Mouse (Mus musculus) brain, adult 2 months (tissue): ENCODE data around the gene Gna11.
A peak's percentile ranks its signal among the peaks of the same experiment; 100 is the strongest.

Experiments
- DNase-seq: peaks from one replicate; pipeline ENCODE4 v3.0.0; 2011; ENCODE audit warnings: low read depth, low spot score

Gene Gna11

DNA sequence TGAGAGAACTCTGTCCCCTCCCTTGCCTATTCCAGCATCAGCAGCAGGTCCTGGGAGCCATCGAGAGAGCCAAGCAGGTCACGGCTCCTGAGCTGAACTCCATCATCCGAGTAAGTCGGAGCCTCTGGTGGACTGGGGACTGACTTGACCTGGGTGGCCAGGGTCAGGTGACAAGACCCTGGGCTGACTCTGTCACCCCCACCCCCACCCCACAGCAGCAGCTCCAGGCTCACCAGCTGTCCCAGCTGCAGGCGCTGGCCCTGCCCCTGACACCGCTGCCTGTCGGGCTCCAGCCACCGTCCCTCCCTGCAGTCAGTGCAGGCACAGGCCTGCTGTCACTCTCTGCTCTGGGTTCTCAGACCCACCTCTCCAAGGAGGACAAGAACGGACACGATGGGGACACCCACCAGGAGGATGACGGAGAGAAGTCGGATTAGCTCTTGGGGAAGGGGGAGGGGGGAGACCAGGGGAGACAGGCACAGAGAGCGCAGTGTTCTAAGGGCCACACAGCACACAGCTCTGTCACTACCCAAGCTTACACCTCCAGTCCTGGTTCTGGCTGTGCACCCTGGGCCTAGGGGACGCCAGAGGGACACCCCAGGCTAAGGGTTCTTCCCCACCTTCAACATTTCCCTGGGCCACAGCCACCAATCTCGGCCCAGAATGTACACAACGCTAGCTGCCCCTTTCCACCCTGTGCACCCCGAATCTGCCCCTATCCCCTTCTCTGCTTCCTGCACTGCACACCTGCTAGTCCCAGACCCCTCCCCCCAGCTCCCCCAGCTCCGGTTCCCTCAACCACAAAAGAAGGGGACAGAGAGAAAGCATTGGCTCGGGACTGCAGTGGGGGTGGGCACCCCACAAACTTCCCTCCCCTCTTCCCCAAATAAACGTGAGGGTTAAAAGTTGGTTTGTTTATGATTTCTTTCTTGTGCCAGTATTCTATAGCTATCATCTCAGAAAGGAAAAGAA lies 20.6 kb upstream of the Gna11 start:
- DNase-seq, result no peak

GRCm38 (mm10) chr10:81564734-81565133 lies 19.7 kb upstream of the Gna11 start:
- DNase-seq, result peak; percentile 87

- no peak for DNase-seq
Observed at GRCm38 (mm10) chr10:81564216-81564615, 19.2 kb upstream of the Gna11 start.

- no peak for DNase-seq
Observed at GRCm38 (mm10) chr10:81563481-81563880, 18.5 kb upstream of the Gna11 start.

DNA sequence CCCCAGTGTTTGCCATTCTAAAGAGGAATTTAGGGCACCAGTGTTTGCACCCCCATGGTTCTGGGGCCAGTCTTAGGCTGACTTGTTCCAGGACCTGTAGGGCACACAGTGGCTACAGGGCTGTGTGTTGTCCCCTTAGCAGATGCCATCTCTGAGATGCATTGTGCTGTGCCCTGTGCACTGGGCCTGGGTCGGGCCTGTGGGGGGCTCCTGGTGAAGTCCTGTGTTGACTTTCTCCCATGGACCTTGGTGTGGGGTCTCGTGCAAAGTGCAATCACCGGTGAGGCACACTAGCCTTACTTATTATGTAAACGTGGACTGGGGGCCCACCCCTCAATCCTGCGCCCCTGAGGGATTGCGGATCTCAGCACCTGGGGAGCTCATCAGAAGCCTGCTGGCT lies 17.4 kb upstream of the Gna11 start:
- no peak for DNase-seq

- DNase-seq, result no peak
Observed at GRCm38 (mm10) chr10:81560719-81561459, 15.9 kb upstream of the Gna11 start.

- peak; percentile 86 for DNase-seq
Observed at GRCm38 (mm10) chr10:81559627-81560539, 14.9 kb upstream of the Gna11 start.

DNA sequence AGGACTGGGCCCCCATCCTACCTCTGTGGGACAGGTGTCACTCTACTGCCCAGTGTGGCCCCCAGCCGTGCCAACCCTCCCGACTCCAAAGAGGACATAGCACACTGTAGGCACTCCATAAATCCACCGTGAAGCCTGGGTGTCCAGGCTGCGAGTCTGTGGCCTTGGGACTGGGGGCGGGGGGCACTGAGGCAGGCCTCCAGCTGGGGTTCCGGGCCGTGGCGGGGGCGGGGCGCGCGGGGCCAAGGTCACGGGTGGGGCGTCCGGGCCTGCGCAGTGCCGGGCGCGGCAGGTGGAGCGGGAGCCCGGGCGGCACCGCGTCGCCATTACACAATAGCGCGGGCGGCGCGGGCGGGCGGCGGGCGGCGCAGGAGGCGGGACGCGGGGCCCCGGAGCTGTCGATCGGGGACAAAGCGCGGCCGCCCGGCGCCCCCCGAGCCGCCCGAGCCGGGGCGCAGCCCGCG lies 14.2 kb upstream of the Gna11 start, which contains the start of gene Aes:
Gene Aes, plus strand, starts transcription at position 326 of the 464 bp plus-strand sequence.
- DNase-seq, result peak; percentile 81

DNA sequence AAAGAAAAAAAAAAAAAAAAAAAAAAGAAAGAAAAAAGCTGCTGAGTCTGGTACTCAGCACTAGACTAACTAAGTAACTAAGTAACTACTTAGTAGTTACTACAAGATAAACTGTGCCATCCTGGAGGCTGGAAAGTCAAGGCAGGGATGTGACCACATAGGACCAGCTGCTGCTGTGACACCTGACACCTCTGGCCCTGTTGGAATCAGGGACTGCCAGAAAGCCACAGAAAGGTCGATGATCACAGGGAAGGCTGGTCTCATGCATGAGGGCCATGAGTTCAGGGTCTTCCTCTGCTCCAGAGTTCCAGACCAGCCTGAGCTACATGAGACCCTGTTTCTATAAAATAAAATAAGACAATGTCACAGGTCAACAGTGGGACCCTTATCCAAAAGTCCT lies 12.5 kb upstream of the Gna11 start:
- no peak for DNase-seq

GRCm38 (mm10) chr10:81556282-81556681 lies 11.3 kb upstream of the Gna11 start:
- DNase-seq, result no peak

DNA sequence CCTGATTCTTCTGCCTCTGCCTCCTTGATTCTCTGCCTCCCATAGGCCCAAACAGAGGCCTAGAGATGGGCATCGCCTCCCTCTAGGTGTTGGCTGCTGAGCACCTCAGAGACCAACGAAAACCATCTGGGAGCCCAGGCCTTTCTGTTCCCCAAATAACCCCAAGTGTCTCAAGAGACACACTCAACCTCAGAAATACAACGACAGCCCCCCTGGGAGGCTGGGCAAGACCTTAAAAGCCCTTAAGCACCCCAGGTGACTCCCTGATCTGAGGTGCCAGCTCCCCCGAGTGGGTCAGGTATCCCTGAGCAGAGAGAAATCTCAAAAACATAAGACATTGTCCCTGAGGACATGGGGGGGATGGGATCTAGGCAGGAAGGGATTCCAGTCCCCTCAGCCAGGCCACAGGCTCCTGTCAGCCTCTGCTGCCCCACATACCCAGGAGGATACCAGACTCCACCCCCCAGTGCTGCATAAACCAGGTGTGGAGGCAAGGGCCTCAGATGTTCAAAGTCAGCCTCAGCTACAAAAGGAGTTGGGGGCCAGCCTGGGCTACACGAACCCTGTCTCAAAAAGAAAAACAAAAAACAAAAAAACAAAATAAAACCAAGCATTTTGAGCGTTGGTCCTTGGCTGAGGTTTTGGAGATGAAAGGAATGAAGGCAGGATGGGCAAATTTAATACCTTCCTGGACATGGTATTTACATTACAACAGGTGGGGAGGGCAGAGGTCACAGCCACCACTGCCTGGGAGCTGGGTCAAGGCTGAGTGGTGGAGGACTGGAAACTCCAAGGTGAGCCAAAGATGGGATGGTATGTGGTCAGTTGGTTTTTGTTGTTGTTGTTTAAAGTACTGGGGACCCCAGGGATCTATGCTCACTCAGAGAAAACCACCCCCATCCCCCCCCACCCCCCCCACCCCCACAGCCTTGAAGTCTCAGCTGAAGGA lies 9.1 kb upstream of the Gna11 start:
- DNase-seq, result no peak

DNA sequence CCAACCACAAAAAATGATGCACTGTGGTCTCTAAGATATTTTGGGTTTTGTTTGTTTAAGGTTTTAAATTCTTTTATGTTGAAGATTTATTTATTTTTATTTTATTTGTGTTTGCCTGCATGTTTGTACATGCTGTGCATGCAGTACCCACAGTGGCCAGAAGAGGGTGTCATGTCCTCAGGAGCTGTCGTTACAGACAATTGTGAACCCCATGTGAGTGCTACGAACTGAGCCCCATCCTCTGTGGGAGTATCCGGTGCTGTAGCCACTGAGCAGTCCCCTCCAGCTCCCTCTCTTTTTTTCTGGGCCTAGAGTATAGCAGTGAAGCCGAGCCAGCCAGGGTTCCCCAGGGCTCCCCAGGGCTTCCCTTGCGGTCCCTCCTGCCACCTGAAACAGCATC lies 8.2 kb upstream of the Gna11 start:
- DNase-seq, result no peak

DNA sequence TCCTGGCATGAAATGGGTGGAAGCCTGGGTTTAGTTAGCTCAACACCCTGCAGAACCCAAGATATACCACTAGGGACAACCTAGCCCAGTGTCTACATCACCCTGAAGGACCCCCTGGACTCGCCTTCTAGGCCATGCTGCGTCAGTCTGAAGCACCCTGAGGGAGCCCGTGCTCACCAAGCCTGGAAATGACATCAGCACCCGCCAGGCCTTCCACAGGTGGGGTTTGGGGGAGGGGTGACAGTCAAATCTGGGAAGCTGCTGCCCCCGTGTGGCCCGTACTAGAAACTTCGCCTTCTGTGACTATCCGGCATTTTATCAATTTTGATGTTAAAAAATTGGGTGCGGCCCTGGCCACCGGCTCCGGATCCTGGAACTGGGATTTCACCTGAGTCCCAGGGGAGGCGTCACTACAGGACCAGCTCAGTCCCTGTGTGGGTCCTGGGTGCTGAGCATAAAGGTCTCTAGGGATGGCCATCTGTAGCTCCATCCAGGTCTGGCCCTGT lies 6.7 kb upstream of the Gna11 start:
- DNase-seq, result peak; percentile 95

DNA sequence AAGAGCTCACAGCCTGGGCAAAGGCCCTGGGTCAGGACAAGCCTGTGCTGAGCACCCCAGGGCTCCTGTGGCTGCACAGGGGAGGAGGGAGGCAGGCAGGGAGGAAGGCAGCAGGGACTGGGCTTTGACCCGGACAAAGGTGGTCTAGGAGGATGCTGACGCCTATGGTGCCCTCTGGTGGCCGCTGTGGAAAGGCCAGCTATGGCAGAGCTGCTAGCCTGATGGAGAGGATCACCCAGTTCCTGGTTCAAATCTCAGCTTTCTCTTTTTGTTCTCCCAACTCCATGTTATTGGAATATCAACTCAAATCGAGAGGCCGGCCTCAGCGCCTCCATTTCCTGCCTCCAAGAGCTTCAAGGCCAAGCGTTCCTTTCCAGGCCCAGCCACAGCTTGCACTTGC lies 5.3 kb upstream of the Gna11 start:
- peak; percentile 57 for DNase-seq

GRCm38 (mm10) chr10:81548944-81549343 lies 4.0 kb upstream of the Gna11 start:
- DNase-seq, result no peak

DNA sequence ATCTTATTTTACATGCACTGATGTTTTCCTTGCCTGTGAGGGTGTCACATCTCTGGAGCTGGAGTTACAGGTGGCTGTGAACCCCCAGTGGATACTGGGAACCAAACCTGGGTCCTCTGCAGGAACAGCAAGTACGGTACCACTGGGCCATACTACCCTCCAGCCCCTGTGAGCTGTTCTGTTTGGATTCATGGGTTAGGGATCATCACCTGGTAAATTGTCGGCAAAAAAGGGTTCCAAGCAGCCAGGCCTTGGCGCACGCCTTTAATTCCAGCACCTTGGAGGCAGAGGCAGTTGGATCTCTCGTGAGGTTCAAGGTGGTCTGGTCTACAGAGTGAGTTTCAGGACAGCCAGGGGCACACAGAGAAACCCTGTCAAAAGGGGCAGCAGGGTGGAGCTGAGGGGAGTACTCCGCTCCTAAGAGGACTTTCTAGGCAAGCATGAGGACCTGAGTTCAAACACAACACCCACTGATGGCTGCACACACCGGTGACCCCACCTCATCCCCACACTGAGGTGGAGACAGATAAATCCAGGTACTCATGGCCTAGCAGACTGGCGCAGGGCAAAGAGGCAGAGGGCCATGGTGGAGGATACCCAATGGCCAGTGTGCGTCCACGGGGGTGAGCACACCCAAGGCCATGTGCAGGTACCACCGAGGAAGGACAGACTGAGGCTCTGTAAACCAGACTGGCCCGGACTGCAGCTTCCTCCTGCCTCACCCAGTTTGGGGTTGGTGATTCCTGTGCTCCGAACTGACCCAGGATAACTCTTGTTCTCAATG lies 2.0 kb upstream of the Gna11 start:
- DNase-seq, result no peak

DNA sequence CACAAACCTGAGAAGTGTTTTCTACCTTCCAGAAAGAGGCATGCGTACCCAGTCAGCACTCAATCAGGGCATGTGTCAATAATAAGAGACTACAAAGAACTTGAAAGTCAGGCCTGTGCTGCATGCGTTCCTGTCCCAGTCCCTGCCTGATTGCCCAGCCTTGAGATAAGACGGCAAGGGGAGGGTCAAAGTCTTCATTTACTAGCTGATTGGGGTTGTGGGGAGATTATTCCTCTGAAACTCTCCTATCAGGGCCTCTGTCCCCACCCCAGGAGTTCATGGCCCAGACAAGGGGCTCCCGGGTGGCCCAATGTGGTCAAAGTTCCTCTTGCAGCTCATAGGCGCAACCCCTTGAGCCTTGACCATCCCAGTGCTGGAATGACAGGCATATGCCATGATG lies 1.3 kb upstream of the Gna11 start:
- DNase-seq, result no peak

- no peak for DNase-seq
Observed at GRCm38 (mm10) chr10:81544296-81545160, 462 bp downstream of the Gna11 start.
